Mouse (Mus musculus) lung, adult 2 months (tissue): ENCODE measurements around the gene Acss1.

ENCODE experiments used
- CTCF ChIP-seq: fragments of 200-500 bp; IDR thresholded peaks from 2 replicates; pipeline ENCODE4 v1.5.1; 2011; ENCODE audit warnings: mild to moderate bottlenecking, low read length, control low read depth; ENCODE audit not compliant: insufficient read depth
- POLR2A ChIP-seq: fragments of 200-500 bp; IDR thresholded peaks from 2 replicates; pipeline ENCODE4 v1.6.1; 2011; ENCODE audit warnings: low read depth, mild to moderate bottlenecking, control low read depth, low read length, borderline replicate concordance; ENCODE audit errors: extremely low read depth

DNA sequence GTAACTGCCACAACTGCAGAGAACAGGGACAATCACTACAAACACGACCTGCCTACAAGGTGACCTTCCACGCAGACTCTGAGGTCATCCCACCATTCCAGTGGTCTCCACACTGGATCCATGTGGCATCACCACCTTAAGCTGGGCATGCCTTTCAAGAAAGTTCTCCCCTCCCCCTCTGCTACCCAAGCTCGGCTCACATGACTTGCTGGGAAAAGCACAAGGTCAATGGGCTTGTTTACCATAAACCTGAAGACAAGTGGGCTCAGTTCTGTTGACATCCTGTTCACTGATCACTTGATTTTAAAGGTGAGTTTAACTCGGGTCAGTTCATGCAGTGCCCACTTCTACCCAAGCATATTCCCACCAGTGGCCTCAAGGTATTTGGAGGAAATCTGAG is 8.3 kb downstream of the Acss1 start:
- TF ChIP-seq CTCF = no peak
- TF ChIP-seq POLR2A = no peak
